Mouse (Mus musculus): ENCODE measurements at regions not wholly inside any gene's neighbourhood (a gene's known extent, or its start where the extent isn't known, plus 50 kb on each side); places are given as distances from the start of the nearest gene placed in this dataset.

- DNase-seq (ENCODE audit: low spot score in 2 of 2) = peak; percentile 81 to 83
These were observed 67.5 kb downstream of the Sc5d start for GRCm38 (mm10) chr9:42196552-42196951.

DNA sequence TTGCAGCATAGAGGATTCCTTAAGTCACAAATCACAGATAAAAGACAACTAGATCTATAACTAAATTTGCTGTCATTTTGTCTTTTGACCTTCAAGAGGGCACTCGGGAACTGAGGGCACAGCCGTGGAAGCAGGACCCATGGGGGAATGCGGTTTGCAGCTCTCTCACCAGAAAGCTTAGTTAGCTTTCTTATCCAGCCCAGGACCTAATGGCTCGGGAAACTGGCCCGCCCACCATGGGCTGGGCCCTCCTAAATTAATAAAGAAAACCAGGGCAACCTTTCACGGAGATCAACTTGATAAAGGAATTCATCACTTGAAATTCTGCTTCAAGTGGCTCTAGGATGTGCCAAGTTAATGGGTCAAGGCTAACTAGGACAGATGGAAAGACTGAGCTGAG is 67.9 kb downstream of the Sc5d start:
- no peak for DNase-seq (ENCODE audit: low spot score in 2 of 2)

DNA sequence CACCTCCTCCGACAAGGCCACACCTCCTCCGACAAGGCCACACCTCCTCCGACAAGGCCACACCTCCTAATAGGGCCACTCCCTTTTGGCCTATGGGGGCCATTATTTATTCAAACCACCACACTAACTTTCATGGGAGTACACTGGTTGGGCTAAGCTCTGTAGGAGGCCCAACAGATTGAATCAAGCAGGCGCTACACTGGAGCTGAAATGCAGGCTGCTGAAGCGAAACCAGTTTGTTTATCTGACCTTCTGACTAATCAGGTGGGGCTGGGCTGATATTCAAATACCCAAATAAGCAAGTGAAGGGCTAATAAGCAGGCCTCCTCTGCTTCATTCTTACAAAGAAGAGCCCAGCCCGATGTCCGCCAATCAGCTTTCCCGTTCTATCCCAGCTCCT is 68.4 kb downstream of the Sc5d start:
- DNase-seq (ENCODE audit: low spot score in 2 of 2) = peak; percentile 62

GRCm38 (mm10) chr9:42194939-42195338 is 69.1 kb downstream of the Sc5d start:
- DNase-seq (ENCODE audit: low spot score in 2 of 2) = no peak

- DNase-seq (ENCODE audit: low spot score in 2 of 2) = no peak
These were observed 69.9 kb downstream of the Sc5d start for GRCm38 (mm10) chr9:42194176-42194575.

DNA sequence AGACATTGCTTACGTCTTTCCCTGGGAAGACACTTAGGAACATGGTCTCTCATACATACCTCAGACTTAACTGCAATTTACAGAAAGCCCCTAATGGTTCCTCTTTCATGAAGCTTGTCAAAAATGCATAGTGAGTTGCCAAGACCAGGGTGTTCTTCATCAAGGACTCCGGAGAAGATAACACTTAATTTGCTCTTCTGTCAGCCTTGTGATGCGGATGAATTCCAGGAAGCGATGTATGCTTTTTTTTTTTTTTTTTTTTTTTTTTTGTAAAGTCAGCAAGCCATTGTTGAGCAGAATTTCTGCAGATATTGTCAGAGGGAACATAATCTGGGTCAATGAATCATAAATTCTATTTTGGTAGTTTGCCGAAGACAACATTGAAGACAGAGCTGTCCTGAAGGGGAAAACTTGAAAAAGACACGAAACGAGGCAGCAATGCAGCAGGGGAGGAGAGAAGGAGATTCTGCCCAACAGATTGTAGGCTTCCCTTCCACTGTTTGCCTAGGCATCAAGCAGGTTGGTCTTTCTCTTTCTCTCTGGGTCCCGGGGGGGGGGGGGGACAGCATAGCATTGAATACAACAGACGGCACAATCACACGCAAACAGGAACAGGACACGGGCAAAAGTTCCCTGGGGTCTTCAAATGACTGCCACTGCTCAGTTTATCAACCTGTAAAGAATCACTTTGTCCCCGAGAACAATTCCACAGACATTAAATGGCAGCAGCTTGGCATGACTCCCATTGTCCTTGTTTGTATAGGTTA is 69.1 kb upstream of the Sorl1 start:
- no peak for DNase-seq (ENCODE audit: low spot score in 2 of 2)

- peak; percentile 51 to 62 for DNase-seq (ENCODE audit: low spot score in 2 of 2)
These were observed 63.5 kb upstream of the Sorl1 start for GRCm38 (mm10) chr9:42187371-42188228.

DNA sequence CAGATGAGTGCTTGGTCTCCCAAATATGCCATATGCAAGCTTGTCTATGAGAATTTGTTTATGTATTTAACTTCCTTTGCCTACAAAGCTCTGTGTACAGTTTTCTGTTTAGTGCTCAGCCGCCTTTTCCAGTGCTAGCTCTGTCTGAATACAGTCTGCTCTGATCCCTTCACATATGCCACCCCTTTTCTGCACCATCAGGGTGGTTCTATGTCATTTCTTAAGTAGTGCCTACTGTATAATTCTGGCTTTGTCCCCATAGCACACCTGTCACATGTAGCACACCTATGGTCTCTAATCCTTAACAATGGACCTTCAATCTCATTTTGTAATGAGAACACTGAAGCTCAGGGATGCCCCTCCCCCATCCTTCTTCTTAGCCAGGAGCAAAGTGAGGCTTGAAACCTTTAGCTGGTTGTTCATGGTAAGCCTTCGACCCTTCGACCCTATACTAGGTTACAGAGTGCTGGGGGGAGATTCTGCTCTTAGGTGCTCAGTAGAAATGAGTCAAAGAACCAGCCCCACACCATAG is 60.1 kb upstream of the Sorl1 start:
- no peak for DNase-seq (ENCODE audit: low spot score in 2 of 2)

- DNase-seq (ENCODE audit: low spot score in 2 of 2) = peak in 1 of 2 experiments; percentile 27
These were observed 59.4 kb upstream of the Sorl1 start for GRCm38 (mm10) chr9:42183448-42183847.

DNA sequence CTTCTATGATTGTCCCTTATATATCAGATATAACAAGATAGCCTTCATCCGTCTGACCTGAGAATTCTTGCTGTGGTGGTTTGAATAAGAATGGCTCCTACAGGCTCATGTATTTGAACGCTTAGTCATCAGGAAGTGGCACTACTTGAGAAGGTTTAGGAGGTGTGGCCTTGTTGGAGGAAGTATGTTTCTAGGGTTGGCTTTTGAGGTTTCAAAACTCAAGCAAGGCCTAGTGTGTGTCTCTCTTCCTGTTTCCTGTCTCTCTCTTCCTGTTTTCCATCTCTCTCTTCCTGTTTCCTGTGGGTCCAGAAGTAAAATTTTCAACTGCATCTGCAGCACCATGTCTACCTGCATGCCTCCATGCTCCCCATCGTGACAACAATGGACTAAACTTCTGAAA is 58.3 kb upstream of the Sorl1 start:
- no peak for DNase-seq (ENCODE audit: low spot score in 2 of 2)

DNA sequence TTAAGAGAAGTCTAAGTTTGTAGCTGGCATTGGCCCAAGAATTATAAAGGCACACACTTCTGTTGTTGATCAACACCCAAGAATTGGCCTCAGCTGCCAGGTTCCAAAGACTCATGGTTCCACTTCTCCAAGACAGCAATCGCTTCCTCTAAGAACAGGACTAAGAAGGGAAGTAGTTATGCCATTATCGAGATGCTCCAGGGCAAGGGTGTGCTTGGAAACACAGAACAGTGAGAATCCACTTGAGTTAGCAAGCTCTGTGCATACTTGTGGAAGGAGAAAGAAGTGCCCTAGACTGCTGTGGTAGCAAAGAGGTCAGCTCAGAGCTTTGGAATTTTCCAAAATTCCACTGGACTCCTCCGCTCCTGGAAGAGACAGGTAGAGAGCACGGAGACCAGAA is 56.1 kb upstream of the Sorl1 start:
- DNase-seq (ENCODE audit: low spot score in 2 of 2) = no peak

DNA sequence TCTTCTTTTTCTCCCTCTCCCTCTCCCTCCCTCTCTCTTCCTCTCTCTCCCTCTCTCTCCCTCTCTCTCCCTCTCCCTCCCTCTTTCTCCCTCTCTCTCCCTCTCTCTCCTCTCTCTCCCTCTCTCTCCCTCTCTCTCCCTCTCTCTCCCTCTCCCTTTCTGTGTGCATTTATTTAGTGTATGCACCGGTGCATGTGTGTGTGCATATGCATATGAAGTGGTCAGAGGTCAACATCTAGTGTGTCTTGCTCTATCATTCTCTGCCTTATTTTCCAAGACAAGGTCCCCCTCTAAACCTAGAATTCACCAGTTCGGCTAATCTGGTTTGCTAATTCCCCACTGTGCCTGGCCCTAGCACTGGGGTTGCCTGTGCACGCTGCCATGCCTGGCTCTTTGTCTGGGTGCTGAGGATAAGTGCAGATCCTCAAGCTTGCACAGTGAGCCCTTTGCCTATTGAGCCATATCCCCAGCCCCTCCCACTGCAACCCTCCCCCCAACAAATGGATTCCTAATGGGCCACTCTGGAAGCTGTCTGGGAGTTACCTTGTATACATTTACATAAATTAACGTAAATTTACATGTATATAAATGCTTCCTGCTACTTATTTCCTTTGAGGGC is 54.8 kb upstream of the Sorl1 start:
- no peak for DNase-seq (ENCODE audit: low spot score in 2 of 2)

DNA sequence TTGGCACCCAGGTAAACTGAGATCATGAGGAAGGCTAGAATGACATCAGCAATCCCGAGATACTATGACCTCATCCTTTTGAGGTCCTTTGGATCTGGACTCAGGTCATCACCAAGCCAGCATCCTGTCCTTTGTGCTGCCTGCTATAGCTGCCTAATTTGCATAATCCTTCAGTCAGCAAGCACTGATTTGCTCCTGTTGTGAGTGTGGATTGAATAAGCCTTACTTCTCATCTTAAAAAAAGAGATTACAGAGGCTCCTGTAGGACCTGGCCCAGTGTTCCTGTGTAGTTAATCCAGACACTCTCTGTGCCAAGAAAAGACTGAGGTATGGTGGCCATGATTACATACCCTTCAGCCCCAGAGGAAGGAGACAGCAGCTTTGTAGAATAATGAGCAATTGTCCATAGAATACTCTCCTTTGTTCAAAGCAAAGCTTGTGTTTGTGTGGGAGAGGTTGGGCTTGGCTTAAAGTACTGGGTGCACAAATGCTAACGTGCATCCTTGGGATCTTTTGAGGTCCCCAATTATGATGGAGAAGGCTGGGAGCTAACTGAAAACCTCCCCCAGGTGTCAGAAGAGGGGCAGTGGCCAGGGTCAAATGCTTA is 50.4 kb upstream of the Sorl1 start:
- no peak for DNase-seq (ENCODE audit: low spot score in 2 of 2)

All from urinary bladder, postnatal 36 days (tissue).